Mouse (Mus musculus): ENCODE results near the gene Cryba2. TPM values are rescaled to one million over a fixed set of nuclear protein-coding genes. Genes with fewer than 3 reads are reported as not detected.
A peak's percentile ranks its signal among the peaks of the same experiment; 100 is the strongest.

Gene Cryba2
- polyA plus RNA-seq, 1 experiment = not detected

DNA sequence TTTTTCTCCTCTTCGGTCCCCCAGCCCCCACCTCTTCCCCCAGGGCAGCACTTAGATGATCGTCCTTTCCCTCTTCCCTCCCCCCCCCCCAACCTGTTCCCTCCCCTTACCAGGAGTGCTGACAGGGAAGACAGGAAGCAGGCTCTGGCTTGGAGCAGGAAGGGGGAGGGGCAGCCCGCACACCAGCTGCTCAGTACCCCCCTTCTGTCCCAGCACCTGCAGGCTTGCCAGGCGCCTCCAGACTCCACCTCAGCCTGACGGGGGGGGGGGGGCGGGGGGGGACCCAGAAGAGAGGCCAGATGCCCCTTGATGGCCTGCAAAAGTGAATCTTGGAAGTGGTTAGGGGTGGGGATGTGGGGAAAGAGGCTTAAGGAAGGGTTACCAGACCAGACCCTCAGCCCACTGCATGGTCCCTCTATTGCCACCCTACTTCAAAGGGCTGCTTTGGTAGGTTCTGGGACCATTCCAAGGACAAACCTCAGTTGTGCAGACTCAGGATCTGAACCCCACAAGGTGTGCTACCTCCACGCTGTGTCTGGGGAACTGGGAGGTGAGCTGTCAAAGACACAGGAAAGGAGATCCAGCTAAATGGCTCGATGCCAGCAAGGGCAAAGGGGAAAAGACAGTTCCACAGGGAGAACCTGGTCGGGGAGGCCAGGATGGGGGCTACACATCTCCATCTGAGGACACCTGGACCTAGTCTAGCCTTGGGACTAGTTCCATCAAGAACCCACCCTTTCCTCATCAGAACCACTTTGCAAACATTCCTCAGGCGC, 5.9 kb upstream of the Cryba2 start:
- no peaks in the 10 kb centered on the region for H3K27me3 ChIP-seq (replicated peaks; ENCODE audit: control insufficient read depth, insufficient read depth, low read length)
- no peak overlapping the region for H3K4me3 ChIP-seq (ENCODE audit: insufficient read depth, low read depth, low read length)
- H3K27ac ChIP-seq (ENCODE audit: insufficient read depth, low read depth, low read length) = no peak overlapping the region
- TF ChIP-seq CTCF (conservative IDR thresholded peaks at IDR 0.05; ENCODE audit: insufficient read depth, insufficient read length, low read depth, low read length) (no peak), POLR2A (IDR thresholded peaks at IDR 0.05; ENCODE audit: low read depth, low read length) (no peak)
- H3K36me3 ChIP-seq (ENCODE audit: control insufficient read depth, insufficient read depth, low read length) = no peaks in the 10 kb centered on the region
- peak; percentile 32 for DNase-seq
- H3K4me1 ChIP-seq (ENCODE audit: control insufficient read depth, insufficient read depth, low read length) = 0 out of 2 replicates have a peak, but pooled peaks cover 5% of the 10 kb centered on the region
- 13% methylated on average over 9 of the region's 10 CpGs for whole genome bisulfite sequencing

DNA sequence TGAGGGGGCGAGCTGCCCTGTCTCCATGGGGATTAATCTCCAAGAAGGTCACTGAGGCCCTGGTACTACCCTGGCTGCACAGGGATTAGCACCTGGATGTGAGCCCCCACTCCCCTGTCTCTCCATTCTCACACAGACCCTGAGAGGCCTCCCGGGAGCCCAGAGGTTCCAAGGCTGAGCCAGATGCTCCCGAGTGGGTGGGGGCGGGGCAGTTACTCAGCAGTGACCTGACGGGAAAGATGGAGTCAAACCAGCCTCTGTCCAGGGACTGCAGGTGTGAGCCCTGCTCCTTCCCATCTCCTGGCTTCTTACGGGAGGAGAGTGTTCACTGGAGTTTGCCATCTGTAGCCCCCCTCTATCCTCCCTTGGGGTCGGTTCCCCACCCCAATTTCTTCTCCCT, 5.0 kb upstream of the Cryba2 start:
- Histone ChIP-seq H3K27me3 (replicated peaks; ENCODE audit: control insufficient read depth, insufficient read depth, low read length) (no peaks in the 10 kb centered on the region), H3K4me3 (ENCODE audit: insufficient read depth, low read depth, low read length) (no peak overlapping the region), H3K36me3 (ENCODE audit: control insufficient read depth, insufficient read depth, low read length) (no peaks in the 10 kb centered on the region), H3K4me1 (ENCODE audit: control insufficient read depth, insufficient read depth, low read length) (0 out of 2 replicates have a peak, but pooled peaks cover 5% of the 10 kb centered on the region), H3K27ac (ENCODE audit: insufficient read depth, low read depth, low read length) (no peak overlapping the region)
- WGBS = 16% methylated on average over 7 of the region's 7 CpGs
- TF ChIP-seq POLR2A (IDR thresholded peaks at IDR 0.05; ENCODE audit: low read depth, low read length) (no peak), CTCF (conservative IDR thresholded peaks at IDR 0.05; ENCODE audit: insufficient read depth, insufficient read length, low read depth, low read length) (no peak)
- no peak for DNase-seq

DNA sequence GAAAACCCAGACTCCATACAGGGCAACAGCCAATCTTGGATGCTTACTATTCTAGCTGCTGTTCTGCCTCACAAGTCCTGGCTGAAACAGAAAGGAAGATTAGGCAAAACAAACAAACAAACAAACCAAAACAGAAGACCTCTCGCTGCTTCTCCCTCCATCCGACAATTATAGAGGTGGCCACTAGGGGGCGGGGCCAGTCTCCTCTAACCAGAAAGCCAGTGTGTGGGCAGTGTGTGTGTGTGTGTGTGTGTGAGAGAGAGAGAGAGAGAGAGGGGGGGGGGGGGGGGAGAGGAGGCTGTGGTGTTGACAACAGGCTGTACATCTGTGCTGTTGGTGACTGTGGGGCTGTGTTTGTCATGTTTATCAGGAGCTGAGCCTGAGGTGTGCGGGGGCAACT, 2.0 kb upstream of the Cryba2 start:
- no peak overlapping the region for H3K27ac ChIP-seq (ENCODE audit: insufficient read depth, low read depth, low read length)
- 24% methylated on average over 4 of the region's 4 CpGs for WGBS
- TF ChIP-seq POLR2A (IDR thresholded peaks at IDR 0.05; ENCODE audit: low read depth, low read length) (no peak), CTCF (conservative IDR thresholded peaks at IDR 0.05; ENCODE audit: insufficient read depth, insufficient read length, low read depth, low read length) (peak; percentile 58)
- 0 out of 2 replicates have a peak, but pooled peaks cover 4% of the 10 kb centered on the region for H3K4me1 ChIP-seq (ENCODE audit: control insufficient read depth, insufficient read depth, low read length)
- DNase-seq = peak; percentile 58
- no peak overlapping the region for H3K4me3 ChIP-seq (ENCODE audit: insufficient read depth, low read depth, low read length)
- H3K27me3 ChIP-seq (replicated peaks; ENCODE audit: control insufficient read depth, insufficient read depth, low read length) = no peaks in the 10 kb centered on the region; the same call in 1 of the 2 replicates
- no peaks in the 10 kb centered on the region for H3K36me3 ChIP-seq (ENCODE audit: control insufficient read depth, insufficient read depth, low read length)

DNA sequence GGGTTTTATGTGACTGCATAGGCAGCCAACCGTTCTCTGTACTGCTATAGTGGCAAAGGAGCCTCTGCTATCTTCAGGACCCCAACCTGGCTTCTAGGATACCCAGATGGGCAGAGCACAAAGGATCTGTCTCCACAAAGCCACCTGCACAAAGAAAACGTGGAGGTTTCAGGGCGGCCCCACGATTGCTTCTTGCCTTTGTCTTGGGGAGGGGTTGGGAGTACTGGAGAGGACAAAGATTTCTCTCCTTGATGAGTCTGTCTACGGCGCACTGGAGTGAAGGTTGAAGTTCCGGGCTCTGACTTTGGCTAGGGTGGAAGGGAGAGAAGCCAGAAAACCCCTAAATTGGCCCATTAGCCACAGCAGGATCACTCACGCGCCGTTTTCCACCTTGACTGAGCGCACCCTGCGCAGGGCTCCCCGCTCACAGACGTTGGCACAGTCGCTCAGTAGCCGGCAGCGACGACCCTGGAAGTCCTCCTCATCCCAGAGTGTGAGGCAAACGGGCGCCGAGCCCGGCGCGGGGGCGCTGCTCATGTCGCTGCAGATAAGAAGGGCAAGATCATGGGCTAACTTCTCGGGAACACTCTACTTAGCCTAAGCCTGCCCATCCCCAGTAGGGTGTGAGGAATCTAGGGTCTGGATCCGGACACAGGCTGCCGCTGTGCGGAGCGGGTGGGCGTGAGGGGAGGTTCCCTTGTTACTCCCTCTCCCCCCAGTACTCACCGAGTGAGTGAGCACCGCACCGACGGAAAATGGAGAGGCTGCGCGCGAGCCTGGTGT, 401 bp downstream of the Cryba2 start:
- Histone ChIP-seq H3K27me3 (replicated peaks; ENCODE audit: control insufficient read depth, insufficient read depth, low read length) (no peaks in the 10 kb centered on the region; the same call in 1 of the 2 replicates), H3K4me3 (ENCODE audit: insufficient read depth, low read depth, low read length) (no peak overlapping the region), H3K4me1 (ENCODE audit: control insufficient read depth, insufficient read depth, low read length) (no peaks in the 10 kb centered on the region), H3K36me3 (ENCODE audit: control insufficient read depth, insufficient read depth, low read length) (no peaks in the 10 kb centered on the region), H3K27ac (ENCODE audit: insufficient read depth, low read depth, low read length) (no peak overlapping the region)
- DNase-seq = no peak
- WGBS = 2% methylated on average over 39 of the region's 39 CpGs
- no peak for TF ChIP-seq POLR2A (IDR thresholded peaks at IDR 0.05; ENCODE audit: low read depth, low read length)
- TF ChIP-seq CTCF (conservative IDR thresholded peaks at IDR 0.05; ENCODE audit: insufficient read depth, insufficient read length, low read depth, low read length) = no peak

DNA sequence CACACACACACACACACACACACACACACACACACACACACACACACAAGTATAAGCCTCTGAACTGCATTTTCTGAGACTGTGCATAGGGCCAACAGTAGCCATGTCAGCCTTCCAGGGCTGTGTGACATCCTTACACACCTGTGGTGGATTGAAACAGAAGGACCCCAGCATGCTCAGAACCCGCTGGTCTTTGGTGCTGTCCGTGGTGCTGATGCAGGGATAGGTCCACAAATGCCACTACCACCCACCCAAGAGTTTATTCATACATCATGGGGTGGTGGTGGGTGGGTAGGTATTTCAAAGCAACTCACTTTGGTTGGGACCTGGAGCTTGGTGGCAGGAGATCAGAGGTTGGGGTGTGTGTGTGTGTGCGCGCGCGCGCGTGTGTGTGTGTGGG, 1.4 kb downstream of the Cryba2 start:
- no peaks in the 10 kb centered on the region; the same call in 1 of the 2 replicates for H3K27me3 ChIP-seq (replicated peaks; ENCODE audit: control insufficient read depth, insufficient read depth, low read length)
- H3K4me1 ChIP-seq (ENCODE audit: control insufficient read depth, insufficient read depth, low read length) = no peaks in the 10 kb centered on the region
- 2% methylated on average over 8 of the region's 8 CpGs for WGBS
- H3K27ac ChIP-seq (ENCODE audit: insufficient read depth, low read depth, low read length) = no peak overlapping the region
- DNase-seq = no peak
- no peaks in the 10 kb centered on the region for H3K36me3 ChIP-seq (ENCODE audit: control insufficient read depth, insufficient read depth, low read length)
- TF ChIP-seq POLR2A (IDR thresholded peaks at IDR 0.05; ENCODE audit: low read depth, low read length) = no peak
- TF ChIP-seq CTCF (conservative IDR thresholded peaks at IDR 0.05; ENCODE audit: insufficient read depth, insufficient read length, low read depth, low read length) = no peak
- H3K4me3 ChIP-seq (ENCODE audit: insufficient read depth, low read depth, low read length) = no peak overlapping the region

DNA sequence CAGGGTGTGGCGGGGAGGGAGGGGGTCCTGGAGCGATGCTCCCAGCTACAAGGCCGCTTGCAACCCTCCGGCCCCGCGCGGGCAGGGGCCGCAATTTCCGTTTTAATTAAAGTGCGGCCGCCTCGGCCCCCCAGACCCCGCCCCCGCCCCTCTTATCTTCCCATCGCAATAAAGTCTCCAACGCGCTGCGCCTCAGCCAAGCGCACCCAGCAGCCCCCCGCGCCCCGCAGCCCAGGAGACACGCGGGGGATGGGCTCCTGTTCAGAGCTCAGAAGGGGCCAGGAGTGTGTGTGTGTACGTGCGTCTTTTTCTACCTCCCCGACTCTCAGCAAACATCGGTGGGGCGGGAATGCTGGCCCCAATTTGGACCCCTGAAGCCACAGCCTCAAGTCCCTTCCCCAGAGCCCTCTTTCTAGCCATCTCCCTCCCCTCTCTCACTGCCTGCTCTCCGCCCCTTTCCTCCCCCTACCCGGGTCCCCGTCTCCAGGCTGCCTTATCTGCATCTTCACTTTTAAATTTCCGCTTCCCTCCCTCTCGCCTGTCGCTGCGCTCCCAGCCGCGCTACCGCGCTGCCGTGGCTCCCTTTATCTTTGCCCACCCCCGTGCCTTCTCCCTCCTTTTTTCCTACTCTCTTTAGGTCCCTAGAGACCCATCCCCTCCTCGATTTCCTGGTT, 7.4 kb downstream of the Cryba2 start, which contains the start of gene Fev:
TSS of gene Fev (minus strand) at position 51 of the 674 bp plus-strand sequence.
- H3K4me3 ChIP-seq (ENCODE audit: insufficient read depth, low read depth, low read length) = no peak within 1 kb of the TSS; the same call in 1 of the 2 replicates
- TF ChIP-seq POLR2A (IDR thresholded peaks at IDR 0.05; ENCODE audit: low read depth, low read length) = no peak
- no peak for TF ChIP-seq CTCF (conservative IDR thresholded peaks at IDR 0.05; ENCODE audit: insufficient read depth, insufficient read length, low read depth, low read length)
- WGBS = under 1% methylated on average over 43 of the region's 43 CpGs
- DNase-seq = no peak
- H3K4me1 ChIP-seq (ENCODE audit: control insufficient read depth, insufficient read depth, low read length) = no peaks in the 10 kb centered on the region
- H3K27ac ChIP-seq (ENCODE audit: insufficient read depth, low read depth, low read length) = no peak within 1 kb of the TSS
- no peaks in the 10 kb centered on the region for H3K36me3 ChIP-seq (ENCODE audit: control insufficient read depth, insufficient read depth, low read length)
- peaks cover 10% of the 10 kb centered on the region for H3K27me3 ChIP-seq (replicated peaks; ENCODE audit: control insufficient read depth, insufficient read depth, low read length)
